Mouse (Mus musculus) cerebellum, adult 18-20 months (tissue): ENCODE results near the gene Prpf40b.

ENCODE experiments used
- DNase-seq, 2 experiments: peaks; one replicate each; pipeline ENCODE4 v3.0.0; 2021

The Prpf40b gene

GRCm38 (mm10) chr15:99333676-99334065, 38.8 kb downstream of the Prpf40b start:
- no peak for DNase-seq

- DNase-seq, result no peak
These were observed 39.6 kb downstream of the Prpf40b start for GRCm38 (mm10) chr15:99334500-99334899.

- DNase-seq, result no peak
These were observed 41.0 kb downstream of the Prpf40b start for GRCm38 (mm10) chr15:99335801-99336320.

GRCm38 (mm10) chr15:99338916-99339315, 44.0 kb downstream of the Prpf40b start:
- no peak for DNase-seq

DNA sequence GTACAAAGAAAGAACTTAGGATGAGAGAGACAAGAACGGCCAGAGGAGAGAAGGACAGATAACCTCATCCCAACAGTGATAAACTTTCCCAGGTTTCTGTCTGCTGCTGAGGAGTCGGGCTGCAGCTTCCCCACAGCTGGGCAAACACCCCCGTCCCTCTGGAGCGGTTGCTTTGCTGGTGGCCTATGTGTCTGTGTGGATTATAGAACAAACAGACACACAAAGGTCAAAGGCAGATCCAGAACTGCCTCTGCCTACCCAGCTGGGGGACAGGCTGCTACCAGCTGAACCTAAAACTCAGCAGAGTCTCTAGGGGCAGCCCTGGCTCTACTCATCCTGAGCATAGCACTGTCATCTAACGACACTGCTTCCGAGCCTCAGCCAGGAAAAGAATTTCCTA, 44.8 kb downstream of the Prpf40b start:
- no peak for DNase-seq

- DNase-seq, result no peak
These were observed 46.2 kb downstream of the Prpf40b start for GRCm38 (mm10) chr15:99341102-99341501.

GRCm38 (mm10) chr15:99342194-99342981, 47.5 kb downstream of the Prpf40b start:
- DNase-seq, result no peak

- DNase-seq, result peak; percentile 16 to 27
These were observed 48.7 kb downstream of the Prpf40b start for GRCm38 (mm10) chr15:99343414-99344147.

- DNase-seq, result no peak
These were observed 49.4 kb downstream of the Prpf40b start for GRCm38 (mm10) chr15:99344148-99344870.

DNA sequence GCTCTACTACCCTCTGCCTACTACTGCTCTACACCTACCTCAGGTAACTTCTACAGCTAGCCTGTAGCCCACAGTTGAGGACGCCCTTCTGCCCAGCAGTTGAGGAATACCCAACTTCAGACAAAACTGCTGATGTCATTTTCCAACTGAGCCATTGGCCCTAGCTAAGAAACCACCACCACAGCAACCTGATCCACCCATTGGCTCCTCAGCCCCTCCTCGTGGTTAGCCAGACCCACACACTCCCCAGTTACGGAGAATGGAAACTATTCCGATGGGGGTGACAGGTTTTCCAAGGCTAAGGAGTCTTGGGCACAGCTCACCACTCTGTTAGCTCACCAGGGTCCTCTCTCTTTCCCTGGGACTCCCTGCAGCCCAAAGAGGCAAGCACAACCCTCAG, 50.1 kb downstream of the Prpf40b start:
- DNase-seq, result no peak

DNA sequence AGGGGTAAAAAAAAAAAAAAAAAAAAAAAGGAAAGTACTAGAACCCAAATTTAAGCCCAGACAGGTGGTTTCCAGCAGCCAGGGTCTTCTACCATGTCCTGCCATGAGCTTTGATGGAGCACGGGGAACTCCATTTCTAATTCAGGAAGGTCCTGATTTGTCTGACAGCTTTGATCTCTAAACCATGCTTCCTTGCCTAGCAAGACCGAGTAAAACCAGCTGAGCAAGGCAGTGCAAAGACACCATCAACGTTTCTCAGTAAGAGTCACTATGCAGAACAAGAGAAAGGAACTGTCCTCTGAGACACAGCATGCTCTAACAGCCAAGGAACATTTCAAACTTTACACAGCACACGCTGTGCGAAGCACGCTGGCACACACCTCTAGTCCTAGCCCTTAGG, 56.7 kb downstream of the Prpf40b start:
- no peak for DNase-seq

- no peak for DNase-seq
These were observed 57.4 kb downstream of the Prpf40b start for GRCm38 (mm10) chr15:99352306-99352705.

DNA sequence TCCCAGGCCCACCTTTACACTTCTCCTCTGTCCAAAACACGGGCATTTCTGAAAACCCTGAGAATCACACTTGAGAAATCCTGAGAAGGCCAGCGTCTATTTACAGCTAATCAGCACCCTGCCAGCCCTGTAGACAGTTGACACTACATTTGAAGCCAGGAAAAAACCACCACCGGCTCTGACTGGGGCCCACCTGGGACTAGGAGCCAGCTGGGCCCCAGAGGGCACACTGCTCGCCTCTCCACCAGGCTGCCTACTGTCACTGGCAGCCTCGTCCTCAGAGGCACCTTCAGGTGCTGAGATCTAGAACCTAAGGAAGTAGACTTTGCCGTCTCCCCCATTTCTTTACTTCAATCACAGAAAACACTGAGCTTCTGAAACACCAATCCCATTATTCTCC, 60.8 kb downstream of the Prpf40b start:
- no peak for DNase-seq

- no peak for DNase-seq
These were observed 61.6 kb downstream of the Prpf40b start for GRCm38 (mm10) chr15:99356462-99356861.

- DNase-seq, result no peak
These were observed 64.1 kb downstream of the Prpf40b start for GRCm38 (mm10) chr15:99358952-99359351.

- DNase-seq, result no peak
These were observed 69.2 kb downstream of the Prpf40b start for GRCm38 (mm10) chr15:99364022-99364530.

DNA sequence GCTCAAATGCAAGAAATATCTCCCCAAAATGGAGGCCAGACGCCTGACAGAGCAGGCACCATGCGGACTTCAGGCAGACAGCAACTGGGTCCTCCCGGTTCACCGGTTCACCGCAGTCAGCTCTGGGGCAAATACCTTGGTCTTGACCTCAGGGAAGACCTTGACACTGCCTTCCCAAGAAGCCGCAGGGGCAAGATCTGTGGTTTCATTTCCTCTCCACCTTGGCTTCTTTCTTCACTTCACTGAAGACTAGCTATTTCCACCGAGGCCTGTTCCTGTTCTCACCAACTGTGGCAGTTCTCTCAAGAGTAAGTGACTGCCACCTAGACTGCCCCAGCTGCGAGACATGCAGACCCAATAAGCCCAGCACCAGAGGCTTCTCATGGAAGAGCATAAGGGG, 70.0 kb downstream of the Prpf40b start:
- no peak for DNase-seq
